Mouse (Mus musculus): ENCODE results near the gene Pdcd1lg2. TPM values are rescaled to one million over a fixed set of nuclear protein-coding genes. Genes with fewer than 3 reads are reported as not detected.

The Pdcd1lg2 gene
- total and polyA plus RNA-seq, 3 experiments, result 1.7 to 5.4 TPM; not detected in 1

GRCm38 (mm10) chr19:29482148-29482547 is 71.4 kb downstream of the Pdcd1lg2 start:
- H3K9ac ChIP-seq (ENCODE audit: control insufficient read depth, low read depth, low read length, poor library complexity, severe bottlenecking), result no peak overlapping the region
- DNase-seq (ENCODE audit: low read depth, low spot score), result no peak
- H3K4me3 ChIP-seq (ENCODE audit: control insufficient read depth in 1 of 2, insufficient read depth in 1 of 2, low read depth in 2 of 2, low read length in 2 of 2), result no peak overlapping the region
- peaks cover 0 to 31% of the 10 kb centered on the region in 2 experiments; a peak in 2 of 4 replicates for H3K36me3 ChIP-seq (ENCODE audit: control insufficient read depth in 1 of 2, insufficient read depth in 2 of 2, low read length in 2 of 2)
- H3K27ac ChIP-seq (ENCODE audit: control insufficient read depth, low read depth, low read length), result no peak overlapping the region
- H3K27me3 ChIP-seq (ENCODE audit: control insufficient read depth in 1 of 2, insufficient read depth in 2 of 2, low read length in 2 of 2), result no peaks in the 10 kb centered on the region
- TF ChIP-seq EP300 (IDR thresholded peaks at IDR 0.05; ENCODE audit: low read depth in 1 of 2, low read length in 2 of 2) (no peak), ZNF384 (IDR thresholded peaks at IDR 0.05; ENCODE audit: low read depth, low read length) (0 out of 2 replicates have a peak, but pooled peaks have one; percentile 1)
- no peaks in the 10 kb centered on the region for H3K79me2 ChIP-seq (ENCODE audit: control insufficient read depth, insufficient read depth, low read length, poor library complexity)
- H3K9me3 ChIP-seq (replicated peaks; ENCODE audit: insufficient read depth, low read length), result no peaks in the 10 kb centered on the region
- H3K4me1 ChIP-seq (ENCODE audit: control insufficient read depth in 1 of 2, insufficient read depth in 2 of 2, low read length in 2 of 2), result peaks cover 33 to 50% of the 10 kb centered on the region in 2 experiments

DNA sequence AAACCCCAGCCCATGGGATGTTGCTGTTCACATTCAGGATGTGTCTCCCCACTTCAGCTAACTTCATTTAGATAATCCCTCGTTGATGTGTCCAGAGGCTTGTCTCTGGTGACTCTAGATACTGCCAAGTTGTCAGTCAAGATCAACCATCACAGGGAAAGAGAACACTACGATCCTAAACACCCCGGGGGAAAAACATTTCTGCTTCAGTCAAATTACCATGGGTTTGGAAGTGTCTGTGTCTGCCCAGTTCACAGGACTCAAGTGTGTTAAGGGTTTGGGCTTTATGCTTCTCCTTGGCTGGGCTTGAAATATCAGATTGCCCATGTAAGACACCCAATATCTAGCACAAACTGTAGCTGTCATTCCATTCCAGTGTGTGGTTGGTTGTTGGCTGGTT is 71.9 kb downstream of the Pdcd1lg2 start:
- Histone ChIP-seq H3K36me3 (ENCODE audit: control insufficient read depth in 1 of 2, insufficient read depth in 2 of 2, low read length in 2 of 2) (peaks cover 0 to 33% of the 10 kb centered on the region in 2 experiments; a peak in 2 of 4 replicates), H3K9me3 (replicated peaks; ENCODE audit: insufficient read depth, low read length) (no peaks in the 10 kb centered on the region), H3K79me2 (ENCODE audit: control insufficient read depth, insufficient read depth, low read length, poor library complexity) (no peaks in the 10 kb centered on the region), H3K27me3 (ENCODE audit: control insufficient read depth in 1 of 2, insufficient read depth in 2 of 2, low read length in 2 of 2) (no peaks in the 10 kb centered on the region), H3K27ac (ENCODE audit: control insufficient read depth, low read depth, low read length) (no peak overlapping the region), H3K4me3 (ENCODE audit: control insufficient read depth in 1 of 2, insufficient read depth in 1 of 2, low read depth in 2 of 2, low read length in 2 of 2) (no peak overlapping the region), H3K9ac (ENCODE audit: control insufficient read depth, low read depth, low read length, poor library complexity, severe bottlenecking) (no peak overlapping the region), H3K4me1 (ENCODE audit: control insufficient read depth in 1 of 2, insufficient read depth in 2 of 2, low read length in 2 of 2) (peaks cover 33 to 55% of the 10 kb centered on the region in 2 experiments)
- 0 out of 2 replicates have a peak, but pooled peaks have one; percentile 7 for TF ChIP-seq TCF12 (IDR thresholded peaks at IDR 0.05; ENCODE audit: low read depth, low read length)
- no peak for TF ChIP-seq MEF2A (IDR thresholded peaks at IDR 0.05; ENCODE audit: extremely low read depth, insufficient replicate concordance, low read depth, low read length, poor library complexity, severe bottlenecking)
- no peak for TF ChIP-seq GATA1 (IDR thresholded peaks at IDR 0.05; ENCODE audit: low read depth, low read length)
- no peak for TF ChIP-seq SIN3A (IDR thresholded peaks at IDR 0.05; ENCODE audit: low read length)
- no peak for TF ChIP-seq ZC3H11A (IDR thresholded peaks at IDR 0.05; ENCODE audit: low read depth, low read length)
- peak; percentile 13 to 35; a peak in 2 of 4 replicates for TF ChIP-seq EP300 (IDR thresholded peaks at IDR 0.05; ENCODE audit: low read depth in 1 of 2, low read length in 2 of 2)
- TF ChIP-seq MYB (IDR thresholded peaks at IDR 0.05; ENCODE audit: low read depth, low read length), result no peak
- peak; percentile 44 for DNase-seq (ENCODE audit: low read depth, low spot score)

- H3K27ac ChIP-seq (ENCODE audit: control insufficient read depth, low read depth, low read length), result no peak overlapping the region
- TF ChIP-seq E2F4 (IDR thresholded peaks at IDR 0.05; ENCODE audit: borderline replicate concordance, low read depth, low read length), result no peak
- no peak for TF ChIP-seq MEF2A (IDR thresholded peaks at IDR 0.05; ENCODE audit: extremely low read depth, insufficient replicate concordance, low read depth, low read length, poor library complexity, severe bottlenecking)
- no peak for TF ChIP-seq POLR2A (IDR thresholded peaks at IDR 0.05; ENCODE audit: control insufficient read depth in 1 of 2, insufficient read depth in 1 of 2, low read depth in 1 of 2, low read length in 2 of 2, poor library complexity in 1 of 2)
- no peak for TF ChIP-seq UBTF (IDR thresholded peaks at IDR 0.05; ENCODE audit: borderline replicate concordance, insufficient read depth, low read depth, low read length)
- TF ChIP-seq SMC3 (IDR thresholded peaks at IDR 0.05; ENCODE audit: low read depth, low read length), result no peak
- no peak for TF ChIP-seq ZC3H11A (IDR thresholded peaks at IDR 0.05; ENCODE audit: low read depth, low read length)
- no peak for TF ChIP-seq CHD2 (IDR thresholded peaks at IDR 0.05; ENCODE audit: low read length)
- no peak for TF ChIP-seq NRF1 (IDR thresholded peaks at IDR 0.05; ENCODE audit: insufficient read depth, low read depth, low read length, poor library complexity, severe bottlenecking)
- no peak for TF ChIP-seq MXI1 (IDR thresholded peaks at IDR 0.05; ENCODE audit: low read depth, low read length)
- no peak for TF ChIP-seq MYC (IDR thresholded peaks at IDR 0.05; ENCODE audit: low read depth, low read length)
- peaks cover 30 to 58% of the 10 kb centered on the region in 2 experiments for H3K4me1 ChIP-seq (ENCODE audit: control insufficient read depth in 1 of 2, insufficient read depth in 2 of 2, low read length in 2 of 2)
Observed at GRCm38 (mm10) chr19:29483386-29483785, 72.7 kb downstream of the Pdcd1lg2 start.

More at GRCm38 (mm10) chr19:29483386-29483785, 72.7 kb downstream of the Pdcd1lg2 start:
- Histone ChIP-seq H3K4me3 (ENCODE audit: control insufficient read depth in 1 of 2, insufficient read depth in 1 of 2, low read depth in 2 of 2, low read length in 2 of 2) (no peak overlapping the region), H3K27me3 (ENCODE audit: control insufficient read depth in 1 of 2, insufficient read depth in 2 of 2, low read length in 2 of 2) (no peaks in the 10 kb centered on the region), H3K36me3 (ENCODE audit: control insufficient read depth in 1 of 2, insufficient read depth in 2 of 2, low read length in 2 of 2) (peaks cover 0 to 39% of the 10 kb centered on the region in 2 experiments; a peak in 2 of 4 replicates), H3K9ac (ENCODE audit: control insufficient read depth, low read depth, low read length, poor library complexity, severe bottlenecking) (no peak overlapping the region), H3K9me3 (replicated peaks; ENCODE audit: insufficient read depth, low read length) (no peaks in the 10 kb centered on the region), H3K79me2 (ENCODE audit: control insufficient read depth, insufficient read depth, low read length, poor library complexity) (no peaks in the 10 kb centered on the region)
- DNase-seq (ENCODE audit: low read depth, low spot score), result no peak

Data from MEL (cell line).